Mouse (Mus musculus) embryo, embryonic 11.5 days (tissue): Measurements from ENCODE around the gene Rab14.

Experiments used
- DNase-seq: peaks from one replicate; pipeline ENCODE4 v3.0.0-alpha.2; 2012; ENCODE audit warnings: low read depth, low spot score

The Rab14 gene

GRCm38 (mm10) chr2:35199971-35200897, 686 bp downstream of the Rab14 start:
- DNase-seq = no peak

GRCm38 (mm10) chr2:35199541-35199940, 1.4 kb downstream of the Rab14 start:
- no peak for DNase-seq

GRCm38 (mm10) chr2:35195626-35196544, 5.0 kb downstream of the Rab14 start:
- DNase-seq = no peak

GRCm38 (mm10) chr2:35193976-35194375, 6.9 kb downstream of the Rab14 start:
- no peak for DNase-seq

GRCm38 (mm10) chr2:35188929-35189328, 12.0 kb downstream of the Rab14 start:
- no peak for DNase-seq

- no peak for DNase-seq
These were observed 17.7 kb downstream of the Rab14 start for GRCm38 (mm10) chr2:35183115-35183673.

- no peak for DNase-seq
These were observed 22.8 kb downstream of the Rab14 start for GRCm38 (mm10) chr2:35178153-35178552.

GRCm38 (mm10) chr2:35175281-35176065, 25.4 kb downstream of the Rab14 start:
- DNase-seq = no peak

- DNase-seq = no peak
These were observed 26.8 kb downstream of the Rab14 start for GRCm38 (mm10) chr2:35174100-35174499.

GRCm38 (mm10) chr2:35173666-35174065, 27.3 kb downstream of the Rab14 start:
- DNase-seq = no peak

GRCm38 (mm10) chr2:35172246-35172645, 28.7 kb downstream of the Rab14 start:
- DNase-seq = no peak

- DNase-seq = no peak
These were observed 29.5 kb downstream of the Rab14 start for GRCm38 (mm10) chr2:35171341-35171861.

- DNase-seq = no peak
These were observed 31.5 kb downstream of the Rab14 start for GRCm38 (mm10) chr2:35169452-35169851.

- no peak for DNase-seq
These were observed 34.1 kb downstream of the Rab14 start for GRCm38 (mm10) chr2:35166816-35167215.

- no peak for DNase-seq
These were observed 35.5 kb downstream of the Rab14 start for GRCm38 (mm10) chr2:35165416-35165815.

GRCm38 (mm10) chr2:35163396-35163795, 37.5 kb downstream of the Rab14 start:
- DNase-seq = no peak

GRCm38 (mm10) chr2:35161846-35162488, 39.0 kb downstream of the Rab14 start:
- no peak for DNase-seq

GRCm38 (mm10) chr2:35160206-35160605, 40.7 kb downstream of the Rab14 start:
- DNase-seq = peak; percentile 5

GRCm38 (mm10) chr2:35158358-35158757, 42.6 kb downstream of the Rab14 start:
- DNase-seq = no peak

GRCm38 (mm10) chr2:35157836-35158235, 43.1 kb downstream of the Rab14 start:
- DNase-seq = no peak
